Mouse (Mus musculus) spleen, postnatal 4 days (tissue): ENCODE measurements around the gene Dedd.

Experiments
- DNase-seq, 2 experiments: peaks; one replicate each; pipeline ENCODE4 v3.0.0; 2022; ENCODE audit warnings: low spot score in 2 of 2

The Dedd gene

DNA sequence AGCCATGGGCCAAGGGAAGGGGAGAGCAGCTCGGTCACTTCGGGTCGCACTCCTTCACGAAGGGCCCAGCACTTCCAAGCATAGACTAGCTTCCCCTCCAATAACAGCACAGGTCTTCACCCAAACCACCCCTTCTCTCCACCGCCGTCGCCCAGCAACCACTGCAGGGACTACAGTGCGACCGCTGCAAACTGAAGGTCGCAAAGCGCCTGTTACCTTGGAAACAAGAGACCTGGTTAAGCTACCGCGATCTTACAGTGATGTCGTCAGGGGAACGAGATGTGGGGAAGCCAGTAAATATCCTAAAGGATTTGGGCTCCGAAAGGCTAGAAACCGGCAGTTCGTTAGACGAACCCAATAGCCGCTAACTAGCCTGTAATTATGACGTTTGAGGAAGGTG, 31.7 kb downstream of the Dedd start, which contains the start of gene Klhdc9:
TSS of gene Klhdc9 (minus strand) at position 143 of the 400 bp plus-strand sequence.
- peak; percentile 89 to 95 for DNase-seq

DNA sequence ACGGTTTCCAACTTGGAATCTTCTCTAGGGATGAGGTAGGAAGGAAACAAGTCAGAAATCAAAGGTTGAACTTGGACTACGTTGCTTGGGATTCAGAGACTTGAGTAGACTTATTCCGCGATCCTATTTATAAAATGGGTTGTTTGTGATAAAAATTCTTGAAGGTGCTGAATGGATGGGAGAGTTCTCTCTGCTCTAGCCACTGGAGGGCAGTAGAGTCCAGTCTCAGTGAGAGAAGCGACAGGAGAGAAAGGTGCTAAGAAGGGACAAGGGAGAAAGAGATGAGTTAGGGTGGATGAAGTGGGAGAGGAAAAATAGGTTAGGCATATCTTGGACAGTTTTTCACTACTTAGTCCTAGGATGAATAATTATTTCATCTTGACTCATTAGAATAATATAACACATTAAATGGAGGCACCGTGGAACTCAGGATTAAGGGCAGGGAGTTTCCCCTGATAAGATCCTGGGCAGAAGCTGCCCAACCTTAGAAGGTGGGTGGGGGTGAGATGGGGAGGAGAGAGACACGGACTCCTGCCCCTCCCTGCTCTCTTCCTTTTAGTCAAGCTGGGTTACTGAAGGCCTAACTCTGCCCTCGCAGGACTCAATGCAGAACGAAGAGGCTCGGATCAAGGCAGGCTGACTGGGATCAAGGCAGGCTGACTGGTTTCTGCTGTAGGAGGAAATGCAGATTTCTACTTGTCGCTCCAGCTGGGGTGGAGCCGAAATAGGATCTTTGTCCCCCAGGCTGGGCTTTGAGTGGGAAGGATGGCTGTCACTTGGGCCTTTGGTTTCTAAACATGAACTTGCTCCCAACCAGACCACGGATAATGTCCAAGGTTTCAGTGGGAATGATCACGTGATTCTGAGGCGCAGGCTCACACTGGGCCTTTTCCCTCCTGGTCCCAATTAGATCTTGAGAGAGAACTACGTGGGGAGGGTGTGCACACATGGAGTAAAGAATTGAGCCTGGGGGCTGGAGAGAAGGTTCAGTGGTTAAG, 32.5 kb downstream of the Dedd start:
- peak; percentile 77 to 87 for DNase-seq

DNA sequence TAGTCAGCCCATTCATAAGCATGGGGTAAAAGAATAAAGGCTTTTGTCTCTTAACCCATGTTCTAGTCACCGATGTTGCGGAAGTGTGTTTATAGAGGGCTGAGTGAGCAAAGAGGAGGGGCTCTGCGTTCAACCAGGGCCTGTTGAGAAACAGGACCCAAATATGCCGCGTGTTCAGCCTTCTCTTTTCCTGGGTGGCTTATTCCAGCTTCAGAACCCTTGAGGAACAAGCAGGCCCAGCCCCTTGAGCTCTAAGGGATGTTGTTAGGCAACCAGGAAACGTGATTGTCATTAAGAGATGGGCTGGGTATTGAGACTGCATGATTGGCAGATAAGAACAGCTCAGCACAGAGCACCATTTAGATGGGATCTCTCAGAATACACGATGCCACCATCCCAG, 37.0 kb downstream of the Dedd start:
- no peak for DNase-seq

- no peak for DNase-seq
Observed at GRCm38 (mm10) chr1:171369845-171370556, 41.1 kb downstream of the Dedd start, which contains the start of gene Nectin4. Nectin4 (plus strand) TSS chr1:171370099.

DNA sequence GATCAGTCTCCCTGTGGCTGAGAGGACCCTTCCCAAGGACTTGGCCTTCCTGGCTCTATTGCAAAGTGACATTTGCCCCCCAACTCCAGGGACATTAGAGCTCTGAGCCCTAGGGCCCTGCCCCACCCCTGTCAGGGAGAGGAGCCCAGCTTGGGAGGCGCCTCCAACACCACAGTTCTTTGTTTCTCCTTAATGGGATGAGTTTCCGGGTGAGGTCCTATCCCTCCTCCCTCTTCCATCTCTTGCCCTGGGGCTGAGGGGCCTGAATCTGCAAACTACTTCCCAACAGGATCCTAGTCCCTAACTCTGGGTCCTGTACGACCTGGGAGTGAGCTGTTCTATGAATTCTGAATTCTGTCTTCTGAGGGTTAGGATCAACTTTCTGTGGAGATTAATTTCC, 43.9 kb downstream of the Dedd start:
- no peak for DNase-seq

DNA sequence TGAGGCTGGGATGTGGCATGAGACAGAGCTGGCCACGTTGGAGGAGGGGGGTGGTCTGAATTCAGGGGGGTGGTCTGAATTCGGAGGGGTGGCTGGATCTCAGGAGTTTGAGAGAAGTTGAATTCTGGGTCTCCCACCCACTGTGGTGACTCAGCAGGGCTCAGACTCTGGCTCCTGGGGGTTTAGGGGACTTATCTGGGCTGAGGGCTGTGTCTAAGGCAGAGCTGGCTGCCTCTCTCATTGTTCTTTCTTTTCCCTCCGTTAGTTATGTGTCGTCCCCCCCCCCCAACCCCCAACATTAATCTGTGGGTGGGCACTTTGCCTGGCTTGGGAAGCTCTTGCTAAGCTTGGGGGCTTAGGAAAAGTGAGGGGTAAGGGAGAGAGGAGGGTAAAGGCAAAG, 45.0 kb downstream of the Dedd start:
- DNase-seq: no peak

DNA sequence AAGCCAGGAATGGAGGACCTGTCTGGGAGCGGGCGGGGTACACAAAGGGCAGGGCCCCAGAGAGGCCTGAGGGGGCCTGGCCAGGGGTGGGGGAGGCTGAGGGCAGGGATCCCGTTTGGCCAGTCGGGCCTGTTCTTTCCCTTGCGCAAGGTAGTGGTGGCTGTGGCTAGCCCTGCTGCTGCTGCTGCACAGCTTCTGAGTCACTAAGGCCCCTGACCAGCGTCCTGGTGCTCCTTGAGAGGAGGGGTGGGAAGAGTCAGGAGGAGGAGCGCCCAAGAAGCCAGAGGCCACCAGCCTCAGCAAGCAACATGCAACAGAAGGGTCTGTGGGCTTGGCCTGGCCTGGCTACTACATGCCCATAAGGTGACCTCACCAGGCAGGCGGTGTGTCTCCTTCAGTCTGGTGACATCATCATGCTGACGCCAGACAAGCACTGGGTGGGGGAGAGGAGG, 46.7 kb downstream of the Dedd start:
- DNase-seq: peak in 1 of 2 experiments; percentile 60

GRCm38 (mm10) chr1:171378298-171378697, 49.4 kb downstream of the Dedd start:
- DNase-seq: peak in 1 of 2 experiments; percentile 57

- DNase-seq: peak; percentile 75 to 88
Observed at GRCm38 (mm10) chr1:171379935-171380599, 51.1 kb downstream of the Dedd start.

GRCm38 (mm10) chr1:171382096-171382620, 53.2 kb downstream of the Dedd start:
- peak in 1 of 2 experiments; percentile 62 for DNase-seq

DNA sequence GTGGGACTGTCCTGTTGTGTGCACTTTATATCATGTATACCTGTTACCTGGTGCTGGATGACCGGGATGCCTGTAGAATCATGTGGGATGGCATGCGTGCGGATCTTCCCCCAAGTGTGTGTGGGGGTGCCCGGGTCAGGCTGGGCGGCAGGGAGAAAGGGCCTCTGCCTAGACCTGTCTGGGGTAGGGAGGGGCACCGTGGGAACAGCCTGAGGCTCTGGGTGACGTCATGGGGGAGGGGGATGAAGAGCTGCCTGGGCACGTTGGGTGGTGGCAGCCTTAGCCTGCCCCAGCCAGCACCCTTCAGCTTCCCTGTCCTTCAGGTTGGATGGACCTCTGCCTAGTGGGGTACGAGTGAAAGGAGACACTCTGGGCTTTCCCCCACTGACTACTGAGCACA, 55.4 kb downstream of the Dedd start:
- peak in 1 of 2 experiments; percentile 62 for DNase-seq

- peak in 1 of 2 experiments; percentile 65 for DNase-seq
Observed at GRCm38 (mm10) chr1:171385171-171385570, 56.2 kb downstream of the Dedd start.

GRCm38 (mm10) chr1:171387099-171387498, 58.2 kb downstream of the Dedd start:
- peak in 1 of 2 experiments; percentile 67 for DNase-seq

DNA sequence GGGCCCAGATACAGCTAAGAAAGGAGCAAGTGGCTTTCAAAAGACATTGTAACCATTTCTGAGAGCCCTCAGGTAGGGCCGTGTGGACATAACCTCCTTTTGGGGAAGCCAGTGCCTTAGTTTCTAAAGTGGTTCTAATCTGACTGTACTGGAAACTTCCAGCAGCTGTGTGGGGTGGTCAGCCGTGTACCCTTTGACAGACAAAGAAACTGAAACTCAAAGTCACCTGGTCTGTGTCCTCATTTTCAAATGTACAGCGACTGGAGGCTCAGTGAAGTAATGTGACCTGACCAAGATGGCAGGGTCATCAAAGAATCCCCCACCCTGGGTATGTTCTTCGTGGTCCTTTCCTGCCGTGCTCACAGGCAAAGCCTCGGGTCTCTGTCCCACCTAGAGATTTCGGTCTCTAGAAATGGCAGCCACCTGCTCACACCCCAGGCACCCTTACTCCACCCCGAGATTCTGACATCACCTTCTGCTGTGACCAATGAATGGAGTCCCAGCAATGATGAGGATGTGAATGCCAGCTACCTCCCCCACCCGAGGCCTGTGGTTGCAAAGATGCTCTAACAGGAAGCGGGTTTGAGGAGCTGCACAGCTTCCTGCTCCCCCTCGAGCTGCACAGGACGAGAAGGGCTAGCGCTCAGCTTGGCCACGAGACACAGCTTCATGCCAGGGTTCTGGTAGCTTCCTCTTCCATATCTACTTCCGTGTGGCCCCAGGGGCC, 59.6 kb downstream of the Dedd start, which contains the start of gene Arhgap30:
TSS of gene Arhgap30 (plus strand) at position 579 of the 727 bp plus-strand sequence.
- peak; percentile 80 to 84 for DNase-seq

DNA sequence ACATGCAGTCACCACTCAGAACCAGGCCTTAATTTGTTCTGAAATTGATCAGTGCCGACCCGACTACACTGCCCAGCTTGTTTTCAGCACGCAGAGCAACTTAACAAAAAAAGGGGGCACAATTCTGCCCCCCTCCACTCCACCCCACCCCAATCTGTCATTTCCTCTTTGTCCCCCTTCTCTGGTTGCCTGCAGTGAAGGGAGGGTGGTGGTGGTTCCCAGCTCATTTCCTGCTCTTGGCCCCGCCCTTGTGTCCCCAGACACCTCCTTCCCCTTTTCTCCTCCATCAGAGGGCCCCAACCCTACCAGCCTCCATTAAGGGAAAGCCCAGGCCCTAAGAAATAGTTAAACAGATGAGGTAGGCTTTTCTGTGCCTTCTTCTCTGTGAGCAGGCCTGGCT, 61.2 kb downstream of the Dedd start:
- DNase-seq: peak; percentile 72 to 82
